Mouse (Mus musculus) forebrain, embryonic 16.5 days (tissue): Measurements from ENCODE around the gene Fosb. TPM values are rescaled to one million over a fixed set of nuclear protein-coding genes. Genes with fewer than 3 reads are reported as not detected.

Experiments used
- ATAC-seq: fragments of 200-750 bp; cut with Nextera tagmentation; 2 replicates; pipeline ENCODE4 v1.8.0; 2017; ENCODE audit warnings: mild to moderate bottlenecking, moderate library complexity
- H3K27ac ChIP-seq: fragments of 300-500 bp; sonication (generic); 2 replicates; pipeline ENCODE4 v1.5.1; 2014; ENCODE audit warnings: low read length, control low read depth
- H3K27me3 ChIP-seq: fragments of 300-500 bp; sonication (generic); replicated peaks from 2 replicates; pipeline ENCODE4 v1.6.1; 2014; ENCODE audit warnings: low read length; ENCODE audit not compliant: control insufficient read depth, insufficient read depth
- H3K36me3 ChIP-seq: fragments of 300-500 bp; sonication (generic); 2 replicates; pipeline ENCODE4 v1.6.1; 2014; ENCODE audit not compliant: control insufficient read depth, insufficient read depth
- H3K4me1 ChIP-seq: fragments of 300-500 bp; sonication (generic); replicated peaks from 2 replicates; pipeline ENCODE4 v1.6.1; 2014; ENCODE audit warnings: low read length; ENCODE audit not compliant: control insufficient read depth, insufficient read depth
- H3K4me2 ChIP-seq: fragments of 300-500 bp; sonication (generic); 2 replicates; pipeline ENCODE4 v1.6.1; 2014; ENCODE audit warnings: mild to moderate bottlenecking, low read length, control low read depth
- H3K4me3 ChIP-seq: fragments of 300-500 bp; sonication (generic); replicated peaks from 2 replicates; pipeline ENCODE4 v1.5.1; 2014; ENCODE audit warnings: mild to moderate bottlenecking, low read length, control low read depth
- H3K9ac ChIP-seq: fragments of 300-500 bp; sonication (generic); replicated peaks from 2 replicates; pipeline ENCODE4 v1.6.1; 2014; ENCODE audit warnings: low read depth, low read length, control low read depth
- H3K9me3 ChIP-seq: fragments of 300-500 bp; sonication (generic); 2 replicates; pipeline ENCODE4 v1.6.1; 2016; ENCODE audit warnings: low read length; ENCODE audit not compliant: control insufficient read depth
- WGBS: fragments of 180-500 bp; shearing (Covaris S2); extraction: QIAGEN DNeasy Blood & Tissue Kit; methylation state at CpG from one replicate; pipeline ENCODE4 v1.1.7; 2014; 5-methylcytosine and 5-hydroxymethylcytosine counted together
- polyA plus RNA-seq: library from polyadenylated mRNA; unstranded; fragments of >200 nt; fragmentation: Nextera tagmentation; extraction: Ambion mirVana; gene quantifications from 2 replicates; pipeline ENCODE4 v1.2.1, GENCODE M21; 2015

Gene Fosb
- polyA plus RNA-seq, 1 experiment from 2014 or later = 0.05 TPM

GRCm38 (mm10) chr7:19267051-19267450 lies 42.8 kb downstream of the Fosb start:
- Histone ChIP-seq H3K36me3 (peaks cover 8% of the 10 kb centered on the region), H3K27me3 (no peaks in the 10 kb centered on the region), H3K9ac (no peak overlapping the region), H3K4me1 (peaks cover 23% of the 10 kb centered on the region), H3K4me3 (no peak overlapping the region), H3K27ac (no peak overlapping the region), H3K4me2 (no peak overlapping the region), H3K9me3 (no peaks in the 10 kb centered on the region)
- no peak for ATAC-seq
- 79% methylated on average over 10 of the region's 10 CpGs for WGBS

DNA sequence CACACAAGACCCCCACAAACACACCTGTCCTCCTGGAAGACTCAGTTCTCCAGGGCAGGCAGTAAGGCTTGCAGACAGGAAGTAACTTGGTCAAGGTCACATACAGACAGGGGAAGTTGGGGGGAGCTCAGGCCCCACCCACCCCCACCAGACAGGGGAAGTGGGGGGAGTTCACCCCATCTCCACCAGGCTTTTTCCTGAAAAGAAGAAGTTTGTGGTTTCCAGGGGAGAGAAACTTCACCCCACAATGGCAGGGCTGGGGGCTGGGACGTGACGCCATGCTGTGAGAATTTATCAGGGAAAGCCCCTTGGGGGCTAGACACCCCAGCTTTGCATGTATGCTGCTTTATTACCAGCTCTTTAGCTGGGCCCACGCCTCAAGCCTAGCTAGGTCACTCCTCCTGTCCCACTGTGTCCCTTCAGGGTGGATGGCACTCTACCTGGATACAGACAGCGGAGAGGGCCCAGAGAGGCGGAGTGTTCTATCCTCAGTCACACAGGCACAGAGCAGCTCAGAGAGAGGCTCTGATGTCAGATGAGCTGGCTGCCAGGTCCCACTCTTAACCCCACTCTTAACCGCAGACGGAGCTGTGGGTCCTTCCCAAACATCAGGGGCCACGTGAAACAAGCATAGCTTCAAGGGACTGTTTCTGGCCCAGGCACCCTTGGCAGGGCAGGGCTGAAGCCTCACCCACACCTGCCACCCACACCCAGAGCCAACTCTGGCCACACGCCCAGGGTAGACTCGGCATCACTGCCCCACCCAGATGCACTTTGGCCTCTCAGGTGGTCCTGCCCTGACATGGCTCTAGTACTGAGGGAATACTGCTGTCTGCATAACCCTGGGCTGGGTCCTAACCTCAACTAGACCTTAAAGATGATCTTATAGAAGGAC lies 43.7 kb downstream of the Fosb start:
- H3K27me3 ChIP-seq = no peaks in the 10 kb centered on the region
- H3K4me3 ChIP-seq = no peak overlapping the region
- H3K4me1 ChIP-seq = peaks cover 23% of the 10 kb centered on the region
- H3K9me3 ChIP-seq = no peaks in the 10 kb centered on the region
- H3K36me3 ChIP-seq = peaks cover 8% of the 10 kb centered on the region
- H3K4me2 ChIP-seq = no peak overlapping the region
- ATAC-seq = no peak
- no peak overlapping the region for H3K27ac ChIP-seq
- no peak overlapping the region for H3K9ac ChIP-seq
- 82% methylated on average over 10 of the region's 10 CpGs for WGBS

GRCm38 (mm10) chr7:19265147-19265546 lies 44.7 kb downstream of the Fosb start:
- Histone ChIP-seq H3K9me3 (no peaks in the 10 kb centered on the region), H3K4me3 (no peak overlapping the region), H3K36me3 (peaks cover 14% of the 10 kb centered on the region), H3K4me2 (no peak overlapping the region), H3K27ac (no peak overlapping the region), H3K9ac (no peak overlapping the region), H3K4me1 (peaks cover 13% of the 10 kb centered on the region), H3K27me3 (no peaks in the 10 kb centered on the region)
- ATAC-seq = no peak
- 86% methylated on average over 7 of the region's 7 CpGs for WGBS

DNA sequence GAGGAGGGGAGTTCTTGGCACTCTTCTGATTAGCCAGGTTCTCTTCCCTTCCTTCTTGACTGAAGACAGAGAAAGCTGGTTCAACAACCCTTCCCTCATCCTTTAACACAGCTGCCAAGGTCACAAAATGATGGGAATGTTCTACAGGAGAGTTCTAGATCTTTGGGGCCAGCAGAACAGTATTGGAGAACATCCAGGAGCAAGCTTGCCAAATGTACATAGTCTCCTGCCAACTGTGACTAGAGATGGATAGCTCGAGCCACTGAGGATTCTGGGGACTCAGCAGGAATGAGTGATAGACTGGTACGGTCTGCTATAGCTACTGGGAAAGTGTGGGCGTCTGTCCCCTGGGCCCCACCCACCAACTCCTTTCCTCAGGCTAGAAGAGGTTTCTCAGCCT lies 51.5 kb downstream of the Fosb start:
- Histone ChIP-seq H3K4me2 (no peak overlapping the region), H3K36me3 (peaks cover 20% of the 10 kb centered on the region), H3K9me3 (no peaks in the 10 kb centered on the region), H3K9ac (no peak overlapping the region), H3K4me3 (no peak overlapping the region), H3K27me3 (no peaks in the 10 kb centered on the region), H3K27ac (no peak overlapping the region), H3K4me1 (no peaks in the 10 kb centered on the region)
- 68% methylated on average over 3 of the region's 3 CpGs for WGBS
- ATAC-seq = no peak

GRCm38 (mm10) chr7:19257390-19258022 lies 52.3 kb downstream of the Fosb start:
- peaks cover 16% of the 10 kb centered on the region for H3K36me3 ChIP-seq
- H3K4me1 ChIP-seq = no peaks in the 10 kb centered on the region
- H3K9ac ChIP-seq = no peak overlapping the region
- no peaks in the 10 kb centered on the region for H3K27me3 ChIP-seq
- 32% methylated on average over 11 of the region's 11 CpGs for WGBS
- H3K9me3 ChIP-seq = no peaks in the 10 kb centered on the region
- ATAC-seq = peak; percentile 62; the same call in 1 of the 2 replicates
- H3K27ac ChIP-seq = no peak overlapping the region
- no peak overlapping the region for H3K4me3 ChIP-seq
- no peak overlapping the region for H3K4me2 ChIP-seq

GRCm38 (mm10) chr7:19256567-19256966 lies 53.3 kb downstream of the Fosb start:
- Histone ChIP-seq H3K4me2 (no peak overlapping the region), H3K27ac (no peak overlapping the region), H3K4me3 (no peak overlapping the region), H3K9me3 (no peaks in the 10 kb centered on the region), H3K27me3 (no peaks in the 10 kb centered on the region), H3K9ac (no peak overlapping the region), H3K4me1 (no peaks in the 10 kb centered on the region), H3K36me3 (peaks cover 16% of the 10 kb centered on the region)
- WGBS = 89% methylated on average over 7 of the region's 7 CpGs
- no peak for ATAC-seq

DNA sequence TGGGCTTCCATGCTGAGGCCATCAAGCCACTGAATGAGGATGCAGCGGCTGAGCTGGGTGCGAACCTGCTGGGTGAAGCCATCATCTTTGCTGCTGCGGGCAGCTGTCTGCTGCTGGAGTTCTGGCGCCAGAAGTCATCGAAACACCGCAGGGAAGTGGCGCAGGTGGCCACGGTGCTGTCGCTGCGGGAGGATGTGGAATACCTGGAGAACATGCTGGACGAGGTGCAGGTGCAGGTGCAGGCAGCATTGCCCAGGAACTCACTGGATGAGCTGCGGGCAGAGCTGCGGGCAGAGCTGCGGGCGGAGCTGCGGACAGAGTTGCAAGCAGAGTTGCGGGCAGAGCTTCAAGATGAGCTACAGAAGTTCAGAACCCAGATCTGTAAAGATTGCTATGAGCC lies 54.5 kb downstream of the Fosb start:
- H3K36me3 ChIP-seq = peaks cover 13% of the 10 kb centered on the region

GRCm38 (mm10) chr7:19253437-19253836 lies 56.4 kb downstream of the Fosb start:
- Histone ChIP-seq H3K4me3 (no peak overlapping the region), H3K27me3 (no peaks in the 10 kb centered on the region), H3K4me1 (no peaks in the 10 kb centered on the region), H3K9ac (no peak overlapping the region), H3K36me3 (peaks cover 10% of the 10 kb centered on the region), H3K9me3 (no peaks in the 10 kb centered on the region), H3K27ac (no peak overlapping the region), H3K4me2 (no peak overlapping the region)
- ATAC-seq = no peak
- WGBS = 63% methylated on average over 5 of the region's 5 CpGs

More for the DNA sequence above, 54.5 kb downstream of the Fosb start:
- 92% methylated on average over 17 of the region's 17 CpGs for WGBS
- Histone ChIP-seq H3K4me2 (no peak overlapping the region), H3K27me3 (no peaks in the 10 kb centered on the region), H3K9ac (no peak overlapping the region), H3K4me3 (no peak overlapping the region), H3K4me1 (no peaks in the 10 kb centered on the region), H3K9me3 (no peaks in the 10 kb centered on the region), H3K27ac (no peak overlapping the region)
- no peak for ATAC-seq
